Mouse (Mus musculus) forebrain, embryonic 14.5 days (tissue): ENCODE measurements around the gene Hist1h2bh. TPM values are rescaled to one million over a fixed set of nuclear protein-coding genes. Genes with fewer than 3 reads are reported as not detected.
A peak's percentile ranks its signal among the peaks of the same experiment; 100 is the strongest.
"Not testable (repeated sequence)": the region's sequence is repeated elsewhere in the genome, so short reads cannot be mapped to it uniquely, and the experiment has no call there.

Source experiments
- ATAC-seq: fragments of 200-750 bp; cut with Nextera tagmentation; 2 replicates; pipeline ENCODE4 v1.8.0; 2017; ENCODE audit warnings: mild to moderate bottlenecking, moderate library complexity
- DNase-seq: peaks from one replicate; pipeline ENCODE4 v3.0.0-alpha.2; 2015; ENCODE audit warnings: low spot score
- H3K27ac ChIP-seq: fragments of 300-500 bp; sonication (generic); 2 replicates; pipeline ENCODE4 v1.5.1; 2014; ENCODE audit warnings: low read depth, mild to moderate bottlenecking, control low read depth, low read length, moderate library complexity
- H3K27me3 ChIP-seq: fragments of 300-500 bp; sonication (generic); replicated peaks from 2 replicates; pipeline ENCODE4 v1.6.1; 2014; ENCODE audit warnings: low read length, control low read depth, mixed read lengths; ENCODE audit not compliant: control insufficient read depth, insufficient read depth
- H3K36me3 ChIP-seq: fragments of 300-500 bp; sonication (generic); 2 replicates; pipeline ENCODE4 v1.6.1; 2014; ENCODE audit warnings: low read length, control low read depth; ENCODE audit not compliant: control insufficient read depth, insufficient read depth
- H3K4me1 ChIP-seq: fragments of 300-500 bp; sonication (generic); 2 replicates; pipeline ENCODE4 v1.6.1; 2014; ENCODE audit warnings: antibody characterized with exemption, low read length, control low read depth; ENCODE audit not compliant: control insufficient read depth, insufficient read depth
- H3K4me2 ChIP-seq: fragments of 300-500 bp; sonication (generic); 2 replicates; pipeline ENCODE4 v1.6.1; 2014; ENCODE audit warnings: mild to moderate bottlenecking, control low read depth, low read length
- H3K4me3 ChIP-seq: fragments of 300-500 bp; sonication (generic); 2 replicates; pipeline ENCODE4 v1.5.1; 2014; ENCODE audit warnings: low read depth, low read length, control low read depth
- H3K9ac ChIP-seq: fragments of 300-500 bp; sonication (generic); 2 replicates; pipeline ENCODE4 v1.6.1; 2014; ENCODE audit warnings: mild to moderate bottlenecking, low read length, control low read depth, moderate library complexity
- H3K9me3 ChIP-seq: fragments of 300-500 bp; sonication (generic); replicated peaks from 2 replicates; pipeline ENCODE4 v1.6.1; 2016; ENCODE audit warnings: low read length, control low read depth, mixed read lengths; ENCODE audit not compliant: control insufficient read depth
- WGBS: fragments of 180-500 bp; shearing (Covaris S2); extraction: QIAGEN DNeasy Blood & Tissue Kit; methylation state at CpG from one replicate; pipeline ENCODE4 v1.1.7; 2014; 5-methylcytosine and 5-hydroxymethylcytosine counted together
- polyA plus RNA-seq: library from polyadenylated mRNA; unstranded; fragments of >200 nt; fragmentation: Nextera tagmentation; extraction: Ambion mirVana; gene quantifications from 2 replicates; pipeline ENCODE4 v1.2.1, GENCODE M21; 2014

Gene Hist1h2bh
- polyA plus RNA-seq, 1 experiment from 2014 or later, result 0.30 TPM

GRCm38 (mm10) chr13:23554925-23555838 is 12.0 kb upstream of the Hist1h2bh start:
- Histone ChIP-seq H3K27ac (peak overlapping the region; percentile 95), H3K36me3 (no peaks in the 10 kb centered on the region), H3K27me3 (no peaks in the 10 kb centered on the region), H3K4me2 (peak overlapping the region; percentile 94), H3K9me3 (no peaks in the 10 kb centered on the region), H3K4me1 (peaks cover 12% of the 10 kb centered on the region; the same call in 1 of the 2 replicates), H3K4me3 (peak overlapping the region; percentile 53), H3K9ac (peak overlapping the region; percentile 88)
- peak; percentile 86 for ATAC-seq
- peak; percentile 94 for DNase-seq
- under 1% methylated on average over 52 of the region's 54 CpGs for WGBS

GRCm38 (mm10) chr13:23554393-23554792 is 11.2 kb upstream of the Hist1h2bh start:
- Histone ChIP-seq H3K4me1 (peaks cover 12% of the 10 kb centered on the region; the same call in 1 of the 2 replicates), H3K4me2 (peak overlapping the region; percentile 94), H3K9me3 (no peaks in the 10 kb centered on the region), H3K27me3 (no peaks in the 10 kb centered on the region), H3K27ac (peak overlapping the region; percentile 95), H3K9ac (peak overlapping the region; percentile 88), H3K36me3 (no peaks in the 10 kb centered on the region), H3K4me3 (peak overlapping the region; percentile 53; the same call in 1 of the 2 replicates)
- no peak for ATAC-seq
- WGBS, result 22% methylated on average over 9 of the region's 9 CpGs
- no peak for DNase-seq

- ATAC-seq (no peak), DNase-seq (no peak)
- Histone ChIP-seq H3K27me3 (no peaks in the 10 kb centered on the region), H3K4me1 (peaks cover 12% of the 10 kb centered on the region; the same call in 1 of the 2 replicates), H3K27ac (peak within 1 kb of the TSS; percentile 95), H3K4me3 (peak within 1 kb of the TSS; percentile 37; the same call in 1 of the 2 replicates), H3K4me2 (peak within 1 kb of the TSS; percentile 94), H3K9me3 (no peaks in the 10 kb centered on the region), H3K9ac (no peak within 1 kb of the TSS; the same call in 1 of the 2 replicates), H3K36me3 (no peaks in the 10 kb centered on the region)
These were observed 9.8 kb upstream of the Hist1h2bh start, which contains the start of gene Hist1h1d for GRCm38 (mm10) chr13:23552962-23553361. Hist1h1d (plus strand) TSS chr13:23553262.

- Histone ChIP-seq H3K4me1 (peaks cover 12% of the 10 kb centered on the region; the same call in 1 of the 2 replicates), H3K4me3 (peak overlapping the region; percentile 37), H3K27me3 (no peaks in the 10 kb centered on the region), H3K36me3 (no peaks in the 10 kb centered on the region), H3K4me2 (peak overlapping the region; percentile 54), H3K27ac (peak overlapping the region; percentile 83), H3K9ac (peak overlapping the region; percentile 60; the same call in 1 of the 2 replicates), H3K9me3 (no peaks in the 10 kb centered on the region)
- no peak for DNase-seq
- ATAC-seq, result no peak
- 51% methylated on average over 8 of the region's 8 CpGs for WGBS
These were observed 9.0 kb upstream of the Hist1h2bh start for GRCm38 (mm10) chr13:23551931-23552914.

- H3K4me3 ChIP-seq, result peak within 1 kb of the TSS; percentile 37
- under 1% methylated on average over 47 of the region's 47 CpGs for WGBS
- peak within 1 kb of the TSS; percentile 83 for H3K27ac ChIP-seq
- H3K9me3 ChIP-seq, H3K4me1 ChIP-seq, H3K27me3 ChIP-seq, H3K36me3 ChIP-seq: not testable (repeated sequence)
- ATAC-seq, result peak; percentile 87
- peak; percentile 97 for DNase-seq
- H3K9ac ChIP-seq, result peak within 1 kb of the TSS; percentile 60
- peak within 1 kb of the TSS; percentile 54 for H3K4me2 ChIP-seq
These were observed 8.1 kb upstream of the Hist1h2bh start, which contains the start of gene Hist1h4f for GRCm38 (mm10) chr13:23551146-23551834. Hist1h4f (minus strand) TSS chr13:23551648.

GRCm38 (mm10) chr13:23550761-23551145 is 7.6 kb upstream of the Hist1h2bh start:
- no peak for ATAC-seq
- H3K4me3 ChIP-seq, result peak overlapping the region; percentile 37
- H3K36me3 ChIP-seq, result no peaks in the 10 kb centered on the region
- H3K4me2 ChIP-seq, result peak overlapping the region; percentile 54
- H3K9me3 ChIP-seq, result no peaks in the 10 kb centered on the region
- 7% methylated on average over 3 of the region's 3 CpGs for WGBS
- H3K9ac ChIP-seq, result peak overlapping the region; percentile 60
- DNase-seq, result no peak
- peaks cover 6% of the 10 kb centered on the region; the same call in 1 of the 2 replicates for H3K4me1 ChIP-seq
- H3K27ac ChIP-seq, result peak overlapping the region; percentile 83
- H3K27me3 ChIP-seq, result no peaks in the 10 kb centered on the region

- no peak overlapping the region for H3K27ac ChIP-seq
- H3K4me2 ChIP-seq, result no peak overlapping the region
- no peak for DNase-seq
- H3K9ac ChIP-seq, result no peak overlapping the region
- no peak overlapping the region for H3K4me3 ChIP-seq
- WGBS, result 78% methylated on average over 5 of the region's 5 CpGs
- H3K27me3 ChIP-seq, result no peaks in the 10 kb centered on the region
- peaks cover 4% of the 10 kb centered on the region; the same call in 1 of the 2 replicates for H3K4me1 ChIP-seq
- H3K36me3 ChIP-seq, result no peaks in the 10 kb centered on the region
- no peaks in the 10 kb centered on the region for H3K9me3 ChIP-seq
- no peak for ATAC-seq
These were observed 3.5 kb upstream of the Hist1h2bh start for GRCm38 (mm10) chr13:23546694-23547093.

- not testable (repeated sequence) for H3K9me3 ChIP-seq, H3K4me1 ChIP-seq, H3K27me3 ChIP-seq, DNase-seq, H3K36me3 ChIP-seq
- Histone ChIP-seq H3K4me3 (peak overlapping the region; percentile 41), H3K4me2 (peak overlapping the region; percentile 81), H3K9ac (peak overlapping the region; percentile 62), H3K27ac (peak overlapping the region; percentile 92)
- ATAC-seq, result peak; percentile 35; the same call in 1 of the 2 replicates
- WGBS, result under 1% methylated on average over 11 of the region's 14 CpGs
These were observed 1.6 kb upstream of the Hist1h2bh start for GRCm38 (mm10) chr13:23544787-23545120.
